Mouse (Mus musculus) embryonic facial prominence, embryonic 13.5 days (tissue): ENCODE measurements around the gene Ccdc58. TPM values are rescaled to one million over a fixed set of nuclear protein-coding genes. Genes with fewer than 3 reads are reported as not detected.
A peak's percentile ranks its signal among the peaks of the same experiment; 100 is the strongest.
"Not testable (repeated sequence)": the region's sequence is repeated elsewhere in the genome, so short reads cannot be mapped to it uniquely, and the experiment has no call there.

Experiments used
- ATAC-seq: fragments of 200-750 bp; cut with Nextera tagmentation; 2 replicates; pipeline ENCODE4 v1.8.0; 2017; ENCODE audit warnings: low read depth; ENCODE audit not compliant: insufficient number of reproducible peaks, insufficient read depth, low FRiP score, low TSS enrichment
- H3K27ac ChIP-seq: fragments of 300-500 bp; sonication (generic); 2 replicates; pipeline ENCODE4 v1.5.1; 2015; ENCODE audit warnings: moderate library complexity, mild to moderate bottlenecking, inconsistent platforms
- H3K27me3 ChIP-seq: fragments of 300-500 bp; sonication (generic); 2 replicates; pipeline ENCODE4 v1.6.1; 2015; ENCODE audit warnings: mild to moderate bottlenecking, inconsistent platforms
- H3K36me3 ChIP-seq: fragments of 300-500 bp; sonication (generic); 2 replicates; pipeline ENCODE4 v1.6.1; 2015; ENCODE audit warnings: mild to moderate bottlenecking, inconsistent platforms
- H3K4me1 ChIP-seq: fragments of 300-500 bp; sonication (generic); 2 replicates; pipeline ENCODE4 v1.6.1; 2015; ENCODE audit warnings: inconsistent platforms
- H3K4me2 ChIP-seq: fragments of 300-500 bp; sonication (generic); 2 replicates; pipeline ENCODE4 v1.6.1; 2015; ENCODE audit warnings: moderate library complexity, mild to moderate bottlenecking, inconsistent platforms
- H3K4me3 ChIP-seq: fragments of 300-500 bp; sonication (generic); 2 replicates; pipeline ENCODE4 v1.5.1; 2015; ENCODE audit warnings: mild to moderate bottlenecking, inconsistent platforms
- H3K9ac ChIP-seq: fragments of 300-500 bp; sonication (generic); 2 replicates; pipeline ENCODE4 v1.6.1; 2015; ENCODE audit warnings: mild to moderate bottlenecking, inconsistent platforms
- H3K9me3 ChIP-seq: fragments of 300-500 bp; sonication (generic); 2 replicates; pipeline ENCODE4 v1.6.1; 2016; ENCODE audit warnings: inconsistent platforms
- WGBS: fragments of 180-500 bp; shearing (Covaris S2); methylation state at CpG from one replicate; pipeline ENCODE4 v1.1.7; 2015; ENCODE audit warnings: mixed read lengths; 5-methylcytosine and 5-hydroxymethylcytosine counted together
- polyA plus RNA-seq: library from polyadenylated mRNA; unstranded; fragments of >200 nt; fragmentation: Nextera tagmentation; extraction: Ambion mirVana; gene quantifications from 2 replicates; pipeline ENCODE4 v1.2.1, GENCODE M21; 2015

Gene Ccdc58
- polyA plus RNA-seq: 96.1 and 114 TPM in 2 replicates

GRCm38 (mm10) chr16:36071450-36072379 lies at the start of gene Ccdc58, which contains the start of gene Fam162a:
Ccdc58 (plus strand) TSS chr16:36071685.
Fam162a (minus strand) TSS chr16:36071594.
- Histone ChIP-seq H3K4me1 (peaks cover 20% of the 10 kb centered on the region), H3K36me3 (peaks cover 8% of the 10 kb centered on the region; the same call in 1 of the 2 replicates), H3K27ac (peak within 1 kb of the TSS; percentile 99), H3K4me2 (peak within 1 kb of the TSS; percentile 69), H3K27me3 (no peaks in the 10 kb centered on the region), H3K4me3 (peak within 1 kb of the TSS; percentile 82), H3K9ac (peak within 1 kb of the TSS; percentile 88), H3K9me3 (no peaks in the 10 kb centered on the region)
- ATAC-seq: peak; percentile 96
- under 1% methylated on average over 81 of the region's 81 CpGs for WGBS

GRCm38 (mm10) chr16:36028120-36028519 lies 43.4 kb upstream of the Ccdc58 start:
- not testable (repeated sequence) for ATAC-seq, H3K4me1 ChIP-seq, H3K9ac ChIP-seq, H3K4me3 ChIP-seq, H3K9me3 ChIP-seq, H3K27ac ChIP-seq, H3K4me2 ChIP-seq, H3K27me3 ChIP-seq
- peaks cover 47% of the 10 kb centered on the region for H3K36me3 ChIP-seq
- 90% methylated on average over 1 of the region's 2 CpGs for WGBS

GRCm38 (mm10) chr16:36040640-36041624 lies 30.6 kb upstream of the Ccdc58 start, which contains the start of gene Wdr5b:
Wdr5b (plus strand) TSS chr16:36041190.
- WGBS: 2% methylated on average over 39 of the region's 39 CpGs
- no peaks in the 10 kb centered on the region for H3K27me3 ChIP-seq
- ATAC-seq: peak; percentile 94
- H3K4me3 ChIP-seq: peak within 1 kb of the TSS; percentile 62
- H3K36me3 ChIP-seq: peaks cover 39% of the 10 kb centered on the region
- H3K9ac ChIP-seq: peak within 1 kb of the TSS; percentile 78
- peak within 1 kb of the TSS; percentile 67 for H3K4me2 ChIP-seq
- H3K9me3 ChIP-seq: no peaks in the 10 kb centered on the region
- peak within 1 kb of the TSS; percentile 92 for H3K27ac ChIP-seq
- peaks cover 17% of the 10 kb centered on the region for H3K4me1 ChIP-seq

GRCm38 (mm10) chr16:36041625-36042020 lies 29.9 kb upstream of the Ccdc58 start:
- 28% methylated on average over 11 of the region's 11 CpGs for WGBS
- peak overlapping the region; percentile 67 for H3K4me2 ChIP-seq
- peak overlapping the region; percentile 62 for H3K4me3 ChIP-seq
- H3K9me3 ChIP-seq: no peaks in the 10 kb centered on the region
- no peaks in the 10 kb centered on the region for H3K27me3 ChIP-seq
- no peak for ATAC-seq
- peaks cover 17% of the 10 kb centered on the region for H3K4me1 ChIP-seq
- H3K9ac ChIP-seq: peak overlapping the region; percentile 78
- peak overlapping the region; percentile 92 for H3K27ac ChIP-seq
- H3K36me3 ChIP-seq: peaks cover 44% of the 10 kb centered on the region

GRCm38 (mm10) chr16:36043073-36043472 lies 28.4 kb upstream of the Ccdc58 start:
- Histone ChIP-seq H3K27ac (no peak overlapping the region), H3K4me3 (no peak overlapping the region), H3K27me3 (no peaks in the 10 kb centered on the region), H3K9me3 (no peaks in the 10 kb centered on the region), H3K36me3 (peaks cover 56% of the 10 kb centered on the region), H3K4me1 (peaks cover 17% of the 10 kb centered on the region), H3K4me2 (no peak overlapping the region), H3K9ac (no peak overlapping the region)
- 82% methylated on average over 10 of the region's 10 CpGs for WGBS
- no peak for ATAC-seq

GRCm38 (mm10) chr16:36043964-36044363 lies 27.5 kb upstream of the Ccdc58 start:
- H3K9ac ChIP-seq: no peak overlapping the region
- no peak overlapping the region for H3K4me2 ChIP-seq
- no peak for ATAC-seq
- H3K4me1 ChIP-seq: peaks cover 17% of the 10 kb centered on the region
- no peaks in the 10 kb centered on the region for H3K9me3 ChIP-seq
- no peak overlapping the region for H3K27ac ChIP-seq
- 91% methylated on average over 4 of the region's 4 CpGs for WGBS
- H3K36me3 ChIP-seq: peaks cover 65% of the 10 kb centered on the region
- H3K4me3 ChIP-seq: no peak overlapping the region
- no peaks in the 10 kb centered on the region for H3K27me3 ChIP-seq

GRCm38 (mm10) chr16:36047538-36047937 lies 23.9 kb upstream of the Ccdc58 start:
- no peak overlapping the region for H3K4me2 ChIP-seq
- H3K4me1 ChIP-seq: peaks cover 8% of the 10 kb centered on the region
- WGBS: 86% methylated on average over 4 of the region's 4 CpGs
- no peaks in the 10 kb centered on the region for H3K9me3 ChIP-seq
- no peaks in the 10 kb centered on the region for H3K27me3 ChIP-seq
- H3K4me3 ChIP-seq: no peak overlapping the region
- ATAC-seq: no peak
- H3K9ac ChIP-seq: no peak overlapping the region
- no peak overlapping the region for H3K27ac ChIP-seq
- peaks cover 98% of the 10 kb centered on the region for H3K36me3 ChIP-seq

- Histone ChIP-seq H3K4me3 (no peak overlapping the region), H3K27ac (no peak overlapping the region), H3K4me2 (no peak overlapping the region), H3K27me3 (no peaks in the 10 kb centered on the region), H3K9ac (no peak overlapping the region), H3K9me3 (no peaks in the 10 kb centered on the region), H3K36me3 (peaks cover 73% of the 10 kb centered on the region), H3K4me1 (no peaks in the 10 kb centered on the region)
- no peak for ATAC-seq
- 72% methylated on average over 6 of the region's 6 CpGs for WGBS
Observed at GRCm38 (mm10) chr16:36051491-36051890, 20.0 kb upstream of the Ccdc58 start.

- no peaks in the 10 kb centered on the region for H3K9me3 ChIP-seq
- H3K27ac ChIP-seq: no peak overlapping the region
- no peak overlapping the region for H3K4me3 ChIP-seq
- H3K9ac ChIP-seq: no peak overlapping the region
- H3K4me1 ChIP-seq: 0 out of 2 replicates have a peak, but pooled peaks cover 2% of the 10 kb centered on the region
- WGBS: 84% methylated on average over 6 of the region's 6 CpGs
- H3K36me3 ChIP-seq: peaks cover 54% of the 10 kb centered on the region
- no peaks in the 10 kb centered on the region for H3K27me3 ChIP-seq
- no peak for ATAC-seq
- H3K4me2 ChIP-seq: no peak overlapping the region
Observed at GRCm38 (mm10) chr16:36053524-36054275, 17.8 kb upstream of the Ccdc58 start.

GRCm38 (mm10) chr16:36054920-36055319 lies 16.6 kb upstream of the Ccdc58 start:
- Histone ChIP-seq H3K4me2 (no peak overlapping the region), H3K4me1 (0 out of 2 replicates have a peak, but pooled peaks cover 10% of the 10 kb centered on the region), H3K27me3 (no peaks in the 10 kb centered on the region), H3K9ac (no peak overlapping the region), H3K9me3 (no peaks in the 10 kb centered on the region), H3K4me3 (no peak overlapping the region), H3K36me3 (peaks cover 41% of the 10 kb centered on the region), H3K27ac (no peak overlapping the region)
- no peak for ATAC-seq
- WGBS: 90% methylated on average over 8 of the region's 8 CpGs
